9 mouse cellular contexts compared by ENCODE assay signal in the genomic region with DNA sequence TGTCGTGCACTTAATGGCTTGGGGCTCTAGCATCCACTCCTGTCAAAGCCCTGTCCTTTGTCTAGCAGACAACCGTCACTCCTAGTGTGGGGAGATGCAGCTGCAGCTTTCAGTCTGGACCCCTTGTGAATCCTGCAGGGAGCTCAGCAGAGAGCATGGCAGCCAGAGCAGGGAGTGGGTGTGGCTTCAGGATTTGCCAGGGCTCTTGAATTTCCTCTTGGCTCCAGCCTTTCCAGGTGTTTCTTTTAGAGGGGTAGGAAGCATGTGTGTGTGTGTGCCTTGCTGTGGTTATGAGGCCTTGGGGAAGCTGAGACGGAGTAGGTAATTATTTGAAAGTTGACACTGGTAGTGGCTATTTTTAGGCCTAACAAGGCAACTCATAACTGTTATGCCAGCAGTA.
A peak's percentile ranks its signal among the peaks of the same experiment; 100 is the strongest.
DNase-seq lines count a peak whose midpoint lies in the region; ATAC-seq lines count a peak whose summit lies in the region.
"Had no signal": no experiment of that assay in that cellular context is flagged by ENCODE, and none has a peak within 500 bp of the region (broad histone marks: within the 10 kb centered on the region; RNA-seq: fewer than 3 reads in every experiment).

No protein-coding gene starts in this region.

- no peak overlapping the region for H3K4me3 ChIP-seq in heart, embryonic 12.5 days
- H3K4me3 ChIP-seq: kidney, embryonic 15.5 days had no signal

- no peaks in the 10 kb centered on the region for H3K9me3 ChIP-seq in heart, embryonic 12.5 days (replicated peaks)
- H3K9me3 ChIP-seq: kidney, embryonic 15.5 days had no signal

- peaks cover 31% of the 10 kb centered on the region for H3K4me1 ChIP-seq in heart, embryonic 12.5 days (replicated peaks)

- no peaks in the 10 kb centered on the region for H3K27me3 ChIP-seq in heart, embryonic 12.5 days (replicated peaks)
- H3K27me3 ChIP-seq: kidney, embryonic 15.5 days had no signal

- WGBS in heart, embryonic 12.5 days: 31% methylated on average over 3 of the region's 3 CpGs

- H3K27ac ChIP-seq in heart, embryonic 12.5 days (ENCODE audit: poor library complexity, severe bottlenecking): 0 out of 2 replicates have a peak overlapping the region, but pooled peaks have one; percentile 36
- H3K27ac ChIP-seq: kidney, embryonic 15.5 days had no signal

- DNase-seq in MN1 (ENCODE audit: low spot score): peak; percentile 25
- DNase-seq in embryo, embryonic 11 days: peak; percentile 35
- peak; percentile 14 for DNase-seq in lung, postnatal 10 days
- DNase-seq in liver: no peak
- DNase-seq in adrenal gland, postnatal 10 days: no peak
- no peak for DNase-seq in layer of hippocampus, postnatal 14 days (ENCODE audit: low spot score in 2 of 2)
- DNase-seq: liver, postnatal 0 days had no signal

- ATAC-seq in heart, embryonic 12.5 days (ENCODE audit: insufficient number of reproducible peaks, low FRiP score): no peak
- ATAC-seq: liver, postnatal 0 days had no signal

- no peaks in the 10 kb centered on the region for H3K36me3 ChIP-seq in heart, embryonic 12.5 days
- H3K36me3 ChIP-seq: kidney, embryonic 15.5 days had no signal

- H3K9ac ChIP-seq in heart, embryonic 12.5 days: no peak overlapping the region
- H3K9ac ChIP-seq: kidney, embryonic 15.5 days; liver, postnatal 0 days had no signal

- H3K4me2 ChIP-seq in heart, embryonic 12.5 days: no peak overlapping the region
- H3K4me2 ChIP-seq: kidney, embryonic 15.5 days had no signal

Comparison
In these comparisons a context has a peak if more than half of its experiments do, and no peak if none do; other contexts are left out.
1. DNase-seq: peak in MN1 (single experiment), embryo, embryonic 11 days (single experiment) and lung, postnatal 10 days (single experiment); none in liver (single experiment), adrenal gland, postnatal 10 days (single experiment) and layer of hippocampus, postnatal 14 days (0 of 2).